Mouse (Mus musculus) bone marrow, adult 2 months (tissue): ENCODE results near the gene Mrpl43.

Experiments
- CTCF ChIP-seq: fragments of 200-500 bp; IDR thresholded peaks from 2 replicates; pipeline ENCODE4 v1.5.1; 2011; ENCODE audit warnings: low read length, control low read depth; ENCODE audit not compliant: control insufficient read depth, insufficient read depth
- POLR2A ChIP-seq: fragments of 200-500 bp; IDR thresholded peaks from 2 replicates; pipeline ENCODE4 v1.6.1; 2011; ENCODE audit warnings: low read depth, mild to moderate bottlenecking, control low read depth, low read length, borderline replicate concordance; ENCODE audit not compliant: control insufficient read depth

DNA sequence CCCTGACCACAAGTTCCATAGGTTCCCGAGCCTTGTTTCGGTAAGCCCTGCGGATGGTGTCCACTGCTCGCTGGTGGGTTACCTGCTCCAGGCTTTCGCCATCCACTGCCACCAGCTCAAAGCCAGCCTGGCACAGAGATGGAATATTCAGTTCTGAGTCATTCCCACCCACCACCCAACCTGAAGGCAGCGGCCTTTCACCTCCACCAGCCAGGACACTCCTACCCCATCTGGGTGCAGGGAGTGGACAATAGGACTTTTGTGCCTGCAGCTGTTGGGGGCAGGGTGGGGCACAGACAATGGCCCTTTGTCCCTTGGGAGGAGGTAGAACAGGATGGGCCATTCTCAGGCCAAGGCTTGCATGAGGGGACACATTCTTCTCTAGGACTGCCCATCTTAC, 21.6 kb upstream of the Mrpl43 start:
- TF ChIP-seq CTCF (no peak), POLR2A (no peak)
